Mouse (Mus musculus) MEL (cell line): ENCODE data around the gene Adipor2. TPM values are rescaled to one million over a fixed set of nuclear protein-coding genes. Genes with fewer than 3 reads are reported as not detected.

Experiments
- DNase-seq: peaks from one replicate; pipeline ENCODE4 v3.0.0; 2011; ENCODE audit warnings: low read depth, low spot score
- H3K27ac ChIP-seq: 2 replicates; pipeline ENCODE4 v1.5.1; 2012; ENCODE audit warnings: low read depth, mild to moderate bottlenecking, control low read depth, low read length, moderate library complexity; ENCODE audit not compliant: control insufficient read depth
- H3K27me3 ChIP-seq, 2 experiments: fragments of 150-350 bp in 1 of 2; sonication (generic) in 1 of 2; 2 replicates each; pipeline ENCODE4 v1.6.1; 2012; ENCODE audit warnings: low read length in 2 of 2, mild to moderate bottlenecking in 2 of 2, improper control_type of control experiment in 1 of 2, moderate library complexity in 1 of 2; ENCODE audit not compliant: insufficient read depth in 2 of 2, control insufficient read depth in 1 of 2
- H3K36me3 ChIP-seq, 2 experiments: 2 replicates each; pipeline ENCODE4 v1.6.1; 2012 to 2014; ENCODE audit warnings: low read length in 2 of 2, improper control_type of control experiment in 1 of 2, inconsistent platforms in 1 of 2, mild to moderate bottlenecking in 1 of 2; ENCODE audit not compliant: insufficient read depth in 2 of 2, control insufficient read depth in 1 of 2
- H3K4me1 ChIP-seq, 2 experiments: fragments of 150-350 bp in 1 of 2; sonication (generic) in 1 of 2; 2 replicates each; pipeline ENCODE4 v1.6.1; 2012; ENCODE audit warnings: low read length in 2 of 2, improper control_type of control experiment in 1 of 2, mild to moderate bottlenecking in 1 of 2; ENCODE audit not compliant: insufficient read depth in 2 of 2, control insufficient read depth in 1 of 2
- H3K4me3 ChIP-seq, 2 experiments: fragments of 150-350 bp in 1 of 2; sonication (generic) in 1 of 2; 2 replicates each; pipeline ENCODE4 v1.5.1; 2012; ENCODE audit warnings: low read depth in 2 of 2, low read length in 2 of 2, mild to moderate bottlenecking in 2 of 2, moderate library complexity in 2 of 2, control low read depth in 1 of 2, improper control_type of control experiment in 1 of 2; ENCODE audit not compliant: control insufficient read depth in 1 of 2, insufficient read depth in 1 of 2
- H3K79me2 ChIP-seq: 2 replicates; pipeline ENCODE4 v1.6.1; 2012; ENCODE audit warnings: mild to moderate bottlenecking, low read length, moderate library complexity; ENCODE audit not compliant: control insufficient read depth, poor library complexity, insufficient read depth
- H3K9ac ChIP-seq: 2 replicates; pipeline ENCODE4 v1.6.1; 2012; ENCODE audit warnings: low read depth, mild to moderate bottlenecking, control low read depth, low read length, moderate library complexity; ENCODE audit not compliant: control insufficient read depth, poor library complexity, severe bottlenecking
- H3K9me3 ChIP-seq: fragments of 150-350 bp; sonication (generic); replicated peaks from 2 replicates; pipeline ENCODE4 v1.6.1; 2012; ENCODE audit warnings: mild to moderate bottlenecking, low read length, improper control_type of control experiment, moderate library complexity; ENCODE audit not compliant: insufficient read depth
- CHD1 ChIP-seq: IDR thresholded peaks from 2 replicates; pipeline ENCODE4 v1.6.1; 2012; ENCODE audit warnings: low read depth, mild to moderate bottlenecking, inconsistent platforms, low read length, improper control_type of control experiment
- CHD2 ChIP-seq: IDR thresholded peaks from 2 replicates; pipeline ENCODE4 v1.6.1; 2011; ENCODE audit warnings: low read length, improper control_type of control experiment
- E2F4 ChIP-seq: IDR thresholded peaks from 2 replicates; pipeline ENCODE4 v1.6.1; 2011; ENCODE audit warnings: low read depth, low read length, improper control_type of control experiment, borderline replicate concordance
- ELF1 ChIP-seq: IDR thresholded peaks from 2 replicates; pipeline ENCODE4 v1.6.1; 2014; ENCODE audit warnings: low read depth, mild to moderate bottlenecking, inconsistent platforms, low read length, improper control_type of control experiment, moderate library complexity
- ETS1 ChIP-seq: IDR thresholded peaks from 2 replicates; pipeline ENCODE4 v1.6.1; 2012; ENCODE audit warnings: low read depth, mild to moderate bottlenecking, inconsistent platforms, low read length, improper control_type of control experiment, moderate library complexity
- GABPA ChIP-seq: IDR thresholded peaks from 2 replicates; pipeline ENCODE4 v1.6.1; 2012; ENCODE audit warnings: low read depth, mild to moderate bottlenecking, inconsistent platforms, low read length, improper control_type of control experiment, moderate library complexity
- MAX ChIP-seq: IDR thresholded peaks from 2 replicates; pipeline ENCODE4 v1.6.1; 2011; ENCODE audit warnings: low read length, improper control_type of control experiment
- MYB ChIP-seq: IDR thresholded peaks from 2 replicates; pipeline ENCODE4 v1.6.1; 2011; ENCODE audit warnings: mild to moderate bottlenecking, low read depth, low read length, improper control_type of control experiment
- POLR2A ChIP-seq, 2 experiments: IDR thresholded peaks; 2 replicates each; pipeline ENCODE4 v1.6.1; 2011 to 2012; ENCODE audit warnings: low read length in 2 of 2, mild to moderate bottlenecking in 2 of 2, control low read depth in 1 of 2, improper control_type of control experiment in 1 of 2, low read depth in 1 of 2, moderate library complexity in 1 of 2; ENCODE audit not compliant: control insufficient read depth in 1 of 2, insufficient read depth in 1 of 2, poor library complexity in 1 of 2
- RCOR1 ChIP-seq: IDR thresholded peaks from 2 replicates; pipeline ENCODE4 v1.6.1; 2012; ENCODE audit warnings: low read depth, mild to moderate bottlenecking, inconsistent platforms, low read length, improper control_type of control experiment
- TCF12 ChIP-seq: IDR thresholded peaks from 2 replicates; pipeline ENCODE4 v1.6.1; 2014; ENCODE audit warnings: low read depth, mild to moderate bottlenecking, inconsistent platforms, low read length, improper control_type of control experiment, moderate library complexity
- UBTF ChIP-seq: IDR thresholded peaks from 2 replicates; pipeline ENCODE4 v1.6.1; 2012; ENCODE audit warnings: low read depth, mild to moderate bottlenecking, inconsistent platforms, low read length, improper control_type of control experiment, moderate library complexity, borderline replicate concordance; ENCODE audit not compliant: insufficient read depth
- polyA plus RNA-seq, 2 experiments: library from polyadenylated mRNA; stranded (reverse) in 1 of 2; unstranded in 1 of 2; fragments of >175 nt in 1 of 2; fragments of >200 nt in 1 of 2; gene quantifications; 2 replicates each; pipeline versions ENCODE4 v1.2.1 to v1.2.4; 2012; ENCODE audit warnings: low replicate concordance in 2 of 2, low read depth in 1 of 2; ENCODE audit not compliant: insufficient read length in 2 of 2, insufficient read depth in 1 of 2, missing spikeins in 1 of 2
- total RNA-seq: library from RNA; depleted of rRNA; stranded (reverse); fragments of 300-350 nt; gene quantifications from 2 replicates; pipeline ENCODE4 v1.2.3, GENCODE M21; 2012

Adipor2 gene
- total and polyA plus RNA-seq, 3 experiments, result 37.6 to 41.3 TPM; not detected in 1

- Histone ChIP-seq H3K9me3 (no peaks in the 10 kb centered on the region), H3K9ac (no peak overlapping the region), H3K27ac (no peak overlapping the region), H3K36me3 (no peaks in the 10 kb centered on the region), H3K79me2 (no peaks in the 10 kb centered on the region), H3K27me3 (peaks cover 0 to 13% of the 10 kb centered on the region in 2 experiments; a peak in 2 of 4 replicates), H3K4me1 (no peaks in the 10 kb centered on the region), H3K4me3 (no peak overlapping the region)
- TF ChIP-seq ELF1, result no peak
- no peak for TF ChIP-seq CHD1
- DNase-seq, result no peak
Measured at GRCm38 (mm10) chr6:119324776-119325175, 92.7 kb downstream of the Adipor2 start.

GRCm38 (mm10) chr6:119321752-119322151, 95.8 kb downstream of the Adipor2 start:
- no peak overlapping the region for H3K9ac ChIP-seq
- H3K79me2 ChIP-seq, result no peaks in the 10 kb centered on the region
- H3K4me3 ChIP-seq, result no peak overlapping the region
- TF ChIP-seq GABPA (no peak), POLR2A (IDR thresholded peaks at IDR 0.05; ENCODE audit: control insufficient read depth in 1 of 2, insufficient read depth in 1 of 2, low read depth in 1 of 2, low read length in 2 of 2, poor library complexity in 1 of 2) (no peak), TCF12 (no peak), UBTF (no peak), ETS1 (no peak), CHD2 (no peak), E2F4 (no peak), MYB (no peak), RCOR1 (no peak)
- TF ChIP-seq, all 39 proteins: peak for 0
- no peaks in the 10 kb centered on the region for H3K36me3 ChIP-seq
- no peaks in the 10 kb centered on the region for H3K9me3 ChIP-seq
- H3K4me1 ChIP-seq, result no peaks in the 10 kb centered on the region
- H3K27me3 ChIP-seq, result peaks cover 0 to 13% of the 10 kb centered on the region in 2 experiments; a peak in 2 of 4 replicates
- DNase-seq, result no peak
- no peak overlapping the region for H3K27ac ChIP-seq

GRCm38 (mm10) chr6:119320481-119320880, 97.0 kb downstream of the Adipor2 start:
- Histone ChIP-seq H3K9ac (no peak overlapping the region), H3K79me2 (no peaks in the 10 kb centered on the region), H3K36me3 (no peaks in the 10 kb centered on the region), H3K4me1 (no peaks in the 10 kb centered on the region), H3K4me3 (no peak overlapping the region), H3K27ac (no peak overlapping the region), H3K27me3 (peaks cover 0 to 13% of the 10 kb centered on the region in 2 experiments; a peak in 2 of 4 replicates), H3K9me3 (no peaks in the 10 kb centered on the region)
- TF ChIP-seq MYB (no peak), MAX (no peak)
- peak; percentile 33 for DNase-seq
